Mouse (Mus musculus) stomach, embryonic 16.5 days (tissue): ENCODE results near the gene Cep152. TPM values are rescaled to one million over a fixed set of nuclear protein-coding genes. Genes with fewer than 3 reads are reported as not detected.

Experiments
- ATAC-seq: fragments of 200-750 bp; cut with Nextera tagmentation; 2 replicates; pipeline ENCODE4 v1.8.0; 2017; ENCODE audit warnings: moderate number of reproducible peaks, moderate TSS enrichment; ENCODE audit not compliant: insufficient read depth, low FRiP score
- H3K27ac ChIP-seq: fragments of 300-500 bp; sonication (generic); 2 replicates; pipeline ENCODE4 v1.5.1; 2014; ENCODE audit warnings: low read length
- H3K27me3 ChIP-seq: fragments of 300-500 bp; sonication (generic); 2 replicates; pipeline ENCODE4 v1.6.1; 2014; ENCODE audit warnings: low read length, control low read depth, mixed read lengths; ENCODE audit not compliant: control insufficient read depth, insufficient read depth
- H3K36me3 ChIP-seq: fragments of 300-500 bp; sonication (generic); 2 replicates; pipeline ENCODE4 v1.6.1; 2014; ENCODE audit warnings: low read length; ENCODE audit not compliant: control insufficient read depth, insufficient read depth
- H3K4me1 ChIP-seq: fragments of 300-500 bp; sonication (generic); 2 replicates; pipeline ENCODE4 v1.6.1; 2014; ENCODE audit warnings: low read length, control low read depth, mixed read lengths; ENCODE audit not compliant: control insufficient read depth, insufficient read depth
- H3K4me2 ChIP-seq: fragments of 300-500 bp; sonication (generic); 2 replicates; pipeline ENCODE4 v1.6.1; 2014; ENCODE audit warnings: low read depth, low read length, mixed read lengths
- H3K4me3 ChIP-seq: fragments of 300-500 bp; sonication (generic); replicated peaks from 2 replicates; pipeline ENCODE4 v1.5.1; 2014; ENCODE audit warnings: mild to moderate bottlenecking, low read length
- H3K9ac ChIP-seq: fragments of 300-500 bp; sonication (generic); 2 replicates; pipeline ENCODE4 v1.6.1; 2014; ENCODE audit warnings: low read length
- H3K9me3 ChIP-seq: fragments of 300-500 bp; sonication (generic); replicated peaks from 2 replicates; pipeline ENCODE4 v1.6.1; 2016; ENCODE audit warnings: low read length, control low read depth; ENCODE audit not compliant: control insufficient read depth
- WGBS: fragments of 180-500 bp; shearing (Covaris S2); extraction: QIAGEN DNeasy Blood & Tissue Kit; methylation state at CpG from one replicate; pipeline ENCODE4 v1.1.7; 2014; 5-methylcytosine and 5-hydroxymethylcytosine counted together
- polyA plus RNA-seq: library from polyadenylated mRNA; unstranded; fragments of >200 nt; fragmentation: Nextera tagmentation; extraction: Ambion mirVana; gene quantifications from 2 replicates; pipeline ENCODE4 v1.2.1, GENCODE M21; 2015

The Cep152 gene
- polyA plus RNA-seq, 1 experiment from 2014 or later, result 5.2 TPM

DNA sequence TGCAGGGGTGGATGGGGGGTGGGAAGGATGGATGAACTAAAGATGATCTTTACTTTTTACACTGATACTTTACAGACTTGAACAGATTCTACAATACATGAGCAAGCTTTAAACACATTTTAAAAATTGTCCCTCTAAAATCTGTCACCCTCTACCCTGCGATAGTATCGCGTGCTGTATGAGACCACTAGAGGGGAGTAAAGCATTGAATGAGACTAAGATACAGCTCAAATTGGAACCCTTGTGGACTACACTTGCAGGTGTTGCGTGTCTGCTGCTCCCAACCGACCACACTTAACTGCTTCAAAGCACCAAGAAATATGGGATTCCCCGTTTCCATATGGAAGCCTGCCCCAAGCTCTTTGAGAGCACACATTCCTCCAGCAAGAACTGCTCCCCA is 69.1 kb downstream of the Cep152 start:
- H3K27ac ChIP-seq, result no peak overlapping the region
- no peaks in the 10 kb centered on the region for H3K9me3 ChIP-seq
- no peak overlapping the region for H3K9ac ChIP-seq
- WGBS, result 69% methylated on average over 6 of the region's 6 CpGs
- no peaks in the 10 kb centered on the region for H3K36me3 ChIP-seq
- H3K4me2 ChIP-seq, result no peak overlapping the region
- ATAC-seq, result no peak
- no peak overlapping the region for H3K4me3 ChIP-seq
- H3K4me1 ChIP-seq, result no peaks in the 10 kb centered on the region
- no peaks in the 10 kb centered on the region for H3K27me3 ChIP-seq

DNA sequence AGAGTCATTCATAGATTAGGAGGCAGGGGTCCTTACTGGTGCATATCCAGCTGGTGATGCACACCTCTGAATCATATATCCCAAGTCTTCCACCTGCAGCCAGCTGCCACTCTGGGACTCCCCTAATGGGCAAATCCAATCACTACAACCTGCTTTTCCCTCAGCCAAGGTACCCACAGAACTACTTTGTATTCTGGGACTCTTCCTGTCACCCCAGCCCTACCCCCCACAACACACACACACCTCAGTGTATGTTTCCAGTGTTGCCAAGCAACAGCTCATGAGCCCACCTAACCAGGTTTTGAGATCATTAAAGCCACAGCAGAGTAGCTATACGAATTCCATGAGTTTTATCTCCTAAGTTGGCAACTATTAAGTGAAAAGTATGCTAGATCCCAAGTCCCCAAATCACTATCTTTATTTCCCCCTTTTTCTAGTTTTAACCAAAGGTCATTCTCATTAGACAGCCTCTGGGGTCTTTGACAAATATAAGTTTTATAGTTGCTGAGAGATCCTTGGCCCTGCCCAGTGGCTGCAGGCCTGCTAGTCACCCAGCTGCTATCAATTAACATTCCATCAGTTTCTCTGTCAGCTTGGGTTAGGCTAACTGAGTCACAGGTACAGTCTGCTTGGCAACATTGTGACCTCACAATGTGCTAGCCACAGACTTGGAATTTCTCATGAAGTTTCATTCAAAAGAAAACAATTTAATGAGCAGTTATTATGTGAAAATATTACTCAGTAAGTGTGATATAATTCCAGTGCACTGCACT is 75.9 kb downstream of the Cep152 start:
- Histone ChIP-seq H3K9ac (no peak overlapping the region), H3K4me3 (no peak overlapping the region), H3K36me3 (no peaks in the 10 kb centered on the region), H3K27me3 (no peaks in the 10 kb centered on the region), H3K27ac (no peak overlapping the region), H3K4me2 (no peak overlapping the region), H3K4me1 (no peaks in the 10 kb centered on the region), H3K9me3 (no peaks in the 10 kb centered on the region)
- no peak for ATAC-seq
- WGBS, result 40% methylated on average over 1 of the region's 1 CpGs

GRCm38 (mm10) chr2:125544986-125545385 is 79.9 kb downstream of the Cep152 start:
- Histone ChIP-seq H3K4me2 (no peak overlapping the region), H3K9ac (no peak overlapping the region), H3K27me3 (no peaks in the 10 kb centered on the region), H3K4me3 (no peak overlapping the region), H3K4me1 (no peaks in the 10 kb centered on the region), H3K36me3 (no peaks in the 10 kb centered on the region), H3K9me3 (no peaks in the 10 kb centered on the region), H3K27ac (no peak overlapping the region)
- 76% methylated on average over 3 of the region's 3 CpGs for WGBS
- no peak for ATAC-seq

DNA sequence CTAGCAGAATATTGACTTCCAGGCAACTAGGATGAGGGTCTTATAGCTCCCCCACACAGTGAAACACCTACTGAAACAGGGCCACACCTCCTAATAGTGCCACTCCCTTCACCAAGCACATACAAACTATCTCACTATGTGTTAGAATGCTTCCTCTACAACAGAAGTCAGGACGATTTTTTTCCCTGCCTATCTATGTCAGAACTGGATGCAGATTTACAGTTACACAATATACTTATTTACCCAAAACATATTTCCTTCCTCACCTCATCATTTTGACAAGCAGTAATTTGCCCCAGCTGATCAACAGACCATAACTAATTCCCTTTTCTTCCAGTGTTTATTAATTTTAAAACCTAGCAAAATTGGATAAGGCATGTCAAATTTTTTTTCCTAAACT is 81.3 kb downstream of the Cep152 start:
- Histone ChIP-seq H3K9ac (no peak overlapping the region), H3K4me3 (no peak overlapping the region), H3K9me3 (no peaks in the 10 kb centered on the region), H3K36me3 (no peaks in the 10 kb centered on the region), H3K4me1 (no peaks in the 10 kb centered on the region), H3K4me2 (no peak overlapping the region), H3K27ac (no peak overlapping the region), H3K27me3 (no peaks in the 10 kb centered on the region)
- no peak for ATAC-seq
- 75% methylated on average over 1 of the region's 1 CpGs for WGBS

DNA sequence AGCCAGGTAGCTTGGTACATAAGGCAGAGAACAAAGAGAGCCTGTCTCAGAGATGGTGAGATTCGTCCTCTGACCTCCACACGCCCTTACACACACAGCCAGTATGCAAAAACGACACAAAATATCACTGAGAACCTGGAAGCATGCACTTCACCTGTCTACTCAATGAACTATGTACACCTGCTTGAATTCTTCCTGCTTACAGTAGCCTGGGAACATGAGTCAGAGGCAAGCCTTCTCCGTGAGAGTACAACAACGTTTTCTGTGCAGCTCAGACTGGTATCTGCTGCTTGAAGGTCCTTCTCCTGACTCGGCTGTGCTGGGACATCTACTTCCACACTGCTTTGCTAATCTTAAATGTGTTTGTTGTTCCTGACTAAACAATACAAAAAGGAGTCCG is 83.5 kb downstream of the Cep152 start:
- no peaks in the 10 kb centered on the region for H3K27me3 ChIP-seq
- H3K36me3 ChIP-seq, result no peaks in the 10 kb centered on the region
- H3K9ac ChIP-seq, result no peak overlapping the region
- no peak overlapping the region for H3K27ac ChIP-seq
- no peak for ATAC-seq
- no peaks in the 10 kb centered on the region for H3K4me1 ChIP-seq
- no peak overlapping the region for H3K4me3 ChIP-seq
- H3K9me3 ChIP-seq, result no peaks in the 10 kb centered on the region
- H3K4me2 ChIP-seq, result no peak overlapping the region
- 63% methylated on average over 7 of the region's 7 CpGs for WGBS

- no peak overlapping the region for H3K4me3 ChIP-seq
- ATAC-seq, result no peak
- no peak overlapping the region for H3K4me2 ChIP-seq
- H3K9me3 ChIP-seq, result no peaks in the 10 kb centered on the region
- no peaks in the 10 kb centered on the region for H3K27me3 ChIP-seq
- H3K27ac ChIP-seq, result no peak overlapping the region
- no peaks in the 10 kb centered on the region for H3K36me3 ChIP-seq
- H3K9ac ChIP-seq, result no peak overlapping the region
- WGBS, result 73% methylated on average over 7 of the region's 7 CpGs
- H3K4me1 ChIP-seq, result no peaks in the 10 kb centered on the region
Observed at GRCm38 (mm10) chr2:125540579-125540978, 84.3 kb downstream of the Cep152 start.

GRCm38 (mm10) chr2:125539640-125540039 is 85.3 kb downstream of the Cep152 start:
- Histone ChIP-seq H3K9me3 (no peaks in the 10 kb centered on the region), H3K4me1 (no peaks in the 10 kb centered on the region), H3K9ac (no peak overlapping the region), H3K4me2 (no peak overlapping the region), H3K27me3 (no peaks in the 10 kb centered on the region), H3K27ac (no peak overlapping the region), H3K4me3 (no peak overlapping the region), H3K36me3 (no peaks in the 10 kb centered on the region)
- 87% methylated on average over 3 of the region's 3 CpGs for WGBS
- ATAC-seq, result no peak

DNA sequence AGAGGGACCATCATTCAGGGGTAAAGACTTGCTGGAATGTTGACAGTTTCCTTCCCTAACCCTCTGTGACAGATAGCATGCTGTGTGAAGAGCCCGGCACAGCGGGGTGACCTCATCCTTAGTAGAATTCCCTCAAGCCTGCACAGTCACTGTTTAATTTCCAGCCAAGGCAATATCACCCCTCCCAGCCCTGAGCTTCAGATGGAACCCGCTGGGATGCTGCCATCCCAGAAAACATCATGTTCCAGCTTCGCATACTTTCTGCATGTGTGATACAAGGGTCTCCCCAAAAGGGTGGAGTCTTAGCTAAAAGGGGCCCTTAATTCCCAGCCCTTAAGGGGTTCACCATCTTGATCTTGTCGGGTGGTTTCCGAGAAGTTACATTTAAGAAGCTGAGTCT is 94.2 kb downstream of the Cep152 start:
- H3K4me1 ChIP-seq, result 0 out of 2 replicates have a peak, but pooled peaks cover 3% of the 10 kb centered on the region
- no peaks in the 10 kb centered on the region for H3K9me3 ChIP-seq
- H3K4me2 ChIP-seq, result no peak overlapping the region
- no peaks in the 10 kb centered on the region for H3K27me3 ChIP-seq
- H3K9ac ChIP-seq, result no peak overlapping the region
- peak overlapping the region; percentile 51; the same call in 1 of the 2 replicates for H3K27ac ChIP-seq
- WGBS, result 50% methylated on average over 6 of the region's 6 CpGs
- peak; percentile 86 for ATAC-seq
- no peak overlapping the region for H3K4me3 ChIP-seq
- no peaks in the 10 kb centered on the region for H3K36me3 ChIP-seq

DNA sequence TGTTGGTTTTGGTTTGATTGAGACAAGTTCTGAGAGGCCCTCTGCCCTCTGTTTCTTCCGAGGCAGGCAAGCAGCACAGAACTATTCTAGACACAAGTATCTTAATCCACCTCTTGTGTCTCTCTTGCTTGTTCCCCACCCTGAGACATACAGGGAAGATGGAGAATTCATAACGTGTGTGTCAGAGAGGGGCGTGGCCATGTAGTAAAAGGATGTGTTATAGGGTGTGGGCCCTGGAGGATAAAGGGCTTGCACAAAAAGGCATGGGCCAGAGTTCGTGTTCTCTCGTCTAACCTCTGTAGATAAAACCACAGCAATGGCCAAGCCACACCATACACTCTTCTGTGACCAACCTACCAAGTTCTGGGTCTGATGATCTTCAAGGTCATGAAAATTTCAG is 98.3 kb downstream of the Cep152 start:
- 0 out of 2 replicates have a peak, but pooled peaks cover 3% of the 10 kb centered on the region for H3K4me1 ChIP-seq
- no peaks in the 10 kb centered on the region for H3K27me3 ChIP-seq
- no peak overlapping the region for H3K4me3 ChIP-seq
- no peaks in the 10 kb centered on the region for H3K9me3 ChIP-seq
- H3K9ac ChIP-seq, result no peak overlapping the region
- no peaks in the 10 kb centered on the region for H3K36me3 ChIP-seq
- H3K4me2 ChIP-seq, result no peak overlapping the region
- no peak for ATAC-seq
- H3K27ac ChIP-seq, result no peak overlapping the region
- 73% methylated on average over 5 of the region's 5 CpGs for WGBS
